Mouse (Mus musculus) cerebellum, adult 2 months (tissue): ENCODE measurements around the gene Samd4. TPM values are rescaled to one million over a fixed set of nuclear protein-coding genes. Genes with fewer than 3 reads are reported as not detected.

ENCODE experiments used
- DNase-seq, 2 experiments: peaks; one replicate each; pipeline ENCODE4 v3.0.0; 2021
- H3K27ac ChIP-seq: fragments of 200-500 bp; 2 replicates; pipeline ENCODE4 v1.5.1; 2012; ENCODE audit warnings: low read length, control low read depth, inconsistent platforms; ENCODE audit not compliant: insufficient read depth
- H3K27me3 ChIP-seq: fragments of 200-500 bp; 2 replicates; pipeline ENCODE4 v1.6.1; 2012; ENCODE audit warnings: inconsistent platforms, mild to moderate bottlenecking, low read length, moderate library complexity; ENCODE audit not compliant: control insufficient read depth, insufficient read depth
- H3K4me1 ChIP-seq: fragments of 200-500 bp; 2 replicates; pipeline ENCODE4 v1.6.1; 2011; ENCODE audit warnings: low read length; ENCODE audit not compliant: control insufficient read depth, insufficient read depth
- H3K4me3 ChIP-seq: fragments of 200-500 bp; replicated peaks from 2 replicates; pipeline ENCODE3; 2011; ENCODE audit warnings: mild to moderate bottlenecking, low read depth, low read length, control low read depth; ENCODE audit not compliant: insufficient read depth
- CTCF ChIP-seq: fragments of 200-500 bp; IDR thresholded peaks from 2 replicates; pipeline ENCODE4 v1.5.1; 2011; ENCODE audit warnings: low read depth, mild to moderate bottlenecking, control low read depth, low read length, moderate library complexity, borderline replicate concordance; ENCODE audit not compliant: insufficient read depth
- POLR2A ChIP-seq: fragments of 200-500 bp; IDR thresholded peaks from 2 replicates; pipeline ENCODE4 v1.6.1; 2011; ENCODE audit warnings: low read length, control low read depth, borderline replicate concordance; ENCODE audit not compliant: insufficient read depth
- WGBS: fragments of 180-500 bp; shearing (Covaris S2); methylation state at CpG from one replicate; pipeline ENCODE4 v1.1.7; 2018; 5-methylcytosine and 5-hydroxymethylcytosine counted together
- polyA plus RNA-seq: library from polyadenylated mRNA; depleted of rRNA; stranded (reverse); fragments of >200 nt; gene quantifications from 2 replicates; pipeline ENCODE4 v1.2.3, GENCODE M21; 2012; rRNA removed

Samd4 gene
- polyA plus RNA-seq, 1 experiment: 23.8 TPM

DNA sequence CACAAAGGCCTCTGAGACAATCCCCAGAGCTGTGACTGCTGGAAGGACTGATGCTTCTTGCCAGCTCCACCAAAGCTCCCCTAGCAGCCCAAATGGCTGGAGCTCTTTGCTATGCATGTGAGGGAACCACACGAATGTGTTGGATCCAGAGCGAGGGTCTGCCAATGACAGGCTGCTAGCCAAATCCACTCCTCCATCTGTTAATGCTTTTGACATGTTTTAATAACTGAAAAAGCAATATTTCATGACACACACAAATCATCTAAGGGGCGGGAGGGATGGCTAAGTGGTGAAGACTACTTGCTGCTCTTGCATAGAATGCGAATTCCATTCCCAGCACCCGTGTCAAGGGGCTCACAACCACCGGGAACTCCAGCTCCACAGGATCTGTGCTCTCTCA, 268.7 kb downstream of the Samd4 start:
- Histone ChIP-seq H3K4me1 (no peaks in the 10 kb centered on the region), H3K4me3 (no peak overlapping the region), H3K27me3 (no peaks in the 10 kb centered on the region), H3K27ac (no peak overlapping the region)
- DNase-seq: no peak
- WGBS: 36% methylated on average over 6 of the region's 6 CpGs
- TF ChIP-seq CTCF (no peak), POLR2A (no peak)

DNA sequence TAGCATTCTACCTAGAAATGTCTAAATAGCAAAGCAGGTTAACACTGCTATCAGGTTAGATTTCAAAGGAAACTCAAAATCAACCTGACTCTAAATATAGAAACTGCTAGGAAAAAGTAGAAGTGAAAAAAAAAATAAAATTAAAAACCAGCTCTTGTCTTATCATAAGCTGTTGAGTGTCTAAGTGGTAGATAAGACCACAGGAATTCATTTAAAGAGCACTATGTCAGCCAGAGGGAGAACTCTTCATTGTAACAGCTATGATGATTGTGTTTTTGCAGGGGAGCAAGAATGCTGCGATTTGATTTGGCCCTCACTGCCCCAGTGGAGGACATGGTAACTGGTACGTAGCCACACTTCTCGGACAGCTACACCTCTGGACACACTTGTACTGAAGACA, 271.6 kb downstream of the Samd4 start:
- H3K4me3 ChIP-seq: no peak overlapping the region
- no peak overlapping the region for H3K27ac ChIP-seq
- no peaks in the 10 kb centered on the region for H3K27me3 ChIP-seq
- DNase-seq: no peak
- WGBS: 92% methylated on average over 3 of the region's 3 CpGs
- TF ChIP-seq CTCF (no peak), POLR2A (no peak)
- H3K4me1 ChIP-seq: no peaks in the 10 kb centered on the region

Other genes starting within 250 kb of the Samd4 start
- 0.36 and 0.78 TPM in 2 replicates for gene Cdkn3, start 122.3 kb upstream of the Samd4 start, polyA plus RNA-seq
- gene Cnih1, start 94.4 kb upstream of the Samd4 start, polyA plus RNA-seq: 121 TPM in 2 replicates
- 66.4 and 67.7 TPM in 2 replicates for gene Gmfb, start 60.6 kb upstream of the Samd4 start, polyA plus RNA-seq
- gene Cgrrf1, start 50.7 kb upstream of the Samd4 start, polyA plus RNA-seq: 63.4 and 63.6 TPM in 2 replicates